Mouse (Mus musculus): ENCODE data around the gene Ppargc1a.

The Ppargc1a gene

GRCm38 (mm10) chr5:51497910-51498517 is 69.5 kb downstream of the Ppargc1a start:
- DNase-seq (ENCODE audit: low read depth), result no peak

GRCm38 (mm10) chr5:51495446-51495845 is 72.1 kb downstream of the Ppargc1a start:
- DNase-seq (ENCODE audit: low read depth), result no peak

- DNase-seq (ENCODE audit: low read depth), result peak; percentile 2
Measured at GRCm38 (mm10) chr5:51494358-51494876, 73.1 kb downstream of the Ppargc1a start.

- no peak for DNase-seq (ENCODE audit: low read depth)
Measured at GRCm38 (mm10) chr5:51483768-51484167, 83.8 kb downstream of the Ppargc1a start.

- no peak for DNase-seq (ENCODE audit: low read depth)
Measured at GRCm38 (mm10) chr5:51479859-51480258, 87.7 kb downstream of the Ppargc1a start.

GRCm38 (mm10) chr5:51479456-51479855 is 88.1 kb downstream of the Ppargc1a start:
- DNase-seq (ENCODE audit: low read depth), result no peak

GRCm38 (mm10) chr5:51478319-51478994 is 89.1 kb downstream of the Ppargc1a start:
- no peak for DNase-seq (ENCODE audit: low read depth)

GRCm38 (mm10) chr5:51477140-51477539 is 90.4 kb downstream of the Ppargc1a start:
- no peak for DNase-seq (ENCODE audit: low read depth)

GRCm38 (mm10) chr5:51475034-51475541 is 92.4 kb downstream of the Ppargc1a start:
- no peak for DNase-seq (ENCODE audit: low read depth)

GRCm38 (mm10) chr5:51471614-51472013 is 95.9 kb downstream of the Ppargc1a start:
- no peak for DNase-seq (ENCODE audit: low read depth)

- no peak for DNase-seq (ENCODE audit: low read depth)
Measured at GRCm38 (mm10) chr5:51466036-51466435, 101.5 kb downstream of the Ppargc1a start.

GRCm38 (mm10) chr5:51452033-51452432 is 115.5 kb downstream of the Ppargc1a start:
- DNase-seq (ENCODE audit: low read depth), result no peak

- no peak for DNase-seq (ENCODE audit: low read depth)
Measured at GRCm38 (mm10) chr5:51447631-51448030, 119.9 kb downstream of the Ppargc1a start.

- no peak for DNase-seq (ENCODE audit: low read depth)
Measured at GRCm38 (mm10) chr5:51446299-51447090, 121.0 kb downstream of the Ppargc1a start.

GRCm38 (mm10) chr5:51445726-51446125 is 121.8 kb downstream of the Ppargc1a start:
- DNase-seq (ENCODE audit: low read depth), result no peak

GRCm38 (mm10) chr5:51439773-51440172 is 127.8 kb downstream of the Ppargc1a start:
- DNase-seq (ENCODE audit: low read depth), result no peak

- DNase-seq (ENCODE audit: low read depth), result no peak
Measured at GRCm38 (mm10) chr5:51433905-51434304, 133.6 kb downstream of the Ppargc1a start.

- no peak for DNase-seq (ENCODE audit: low read depth)
Measured at GRCm38 (mm10) chr5:51432532-51432931, 135.0 kb downstream of the Ppargc1a start.

- DNase-seq (ENCODE audit: low read depth), result no peak
Measured at GRCm38 (mm10) chr5:51432031-51432430, 135.5 kb downstream of the Ppargc1a start.

GRCm38 (mm10) chr5:51426406-51426805 is 141.1 kb downstream of the Ppargc1a start:
- DNase-seq (ENCODE audit: low read depth), result no peak

GRCm38 (mm10) chr5:51416377-51416776 is 151.1 kb downstream of the Ppargc1a start:
- DNase-seq (ENCODE audit: low read depth), result no peak

- DNase-seq (ENCODE audit: low read depth), result no peak
Measured at GRCm38 (mm10) chr5:51415456-51415855, 152.1 kb downstream of the Ppargc1a start.

All from 416B (cell line).